ENCODE assay signal across 19 mouse cellular contexts in genomic region chr9:44969450-44969849, GRCm38 (mm10). TPM values are rescaled to one million over a fixed set of nuclear protein-coding genes. Genes with fewer than 3 reads are reported as not detected.
DNase-seq lines count a peak whose midpoint lies in the region; ATAC-seq and TF ChIP-seq lines count a peak whose summit lies in the region.
"Had no signal": no experiment of that assay in that cellular context is flagged by ENCODE, and none has a peak within 500 bp of the region (broad histone marks: within the 10 kb centered on the region; RNA-seq: fewer than 3 reads in every experiment).

No protein-coding gene starts in this region.

- DNase-seq in gastrocnemius, adult 2 months, result no peak
- DNase-seq in gastrocnemius, adult 18-20 months (ENCODE audit: low spot score), result no peak
- DNase-seq in lung, embryonic 14.5 days, result peak; percentile 5
- no peak for DNase-seq in lung, adult 18-20 months
- DNase-seq in A20 (ENCODE audit: low read depth, low spot score), result peak; percentile 26
- DNase-seq in retina, embryonic 14.5 days (ENCODE audit: low spot score), result peak; percentile 23
- DNase-seq in kidney, postnatal 25 days, result no peak
- DNase-seq in layer of hippocampus, postnatal 36 days, result no peak
- DNase-seq: cerebellum, postnatal 14 days; kidney, adult 9 months; liver, embryonic 13.5 days; right cerebral cortex, adult 18-20 months had no signal

- no peaks in the 10 kb centered on the region for H3K27me3 ChIP-seq in lung, embryonic 14.5 days (ENCODE audit: insufficient read depth, low read length)

- no peak for ATAC-seq in lung, embryonic 14.5 days (ENCODE audit: insufficient read depth)

- H3K9me3 ChIP-seq in lung, embryonic 14.5 days (ENCODE audit: low read depth, low read length), result no peaks in the 10 kb centered on the region
- H3K9me3 ChIP-seq: hindbrain, embryonic 13.5 days; liver, embryonic 13.5 days had no signal

- H3K9ac ChIP-seq in lung, embryonic 14.5 days, result no peak overlapping the region
- H3K9ac ChIP-seq: hindbrain, embryonic 13.5 days; liver, embryonic 13.5 days had no signal

- TF ChIP-seq CTCF in gastrocnemius, adult 2 months (IDR thresholded peaks at IDR 0.05), result peak; percentile 44
- TF ChIP-seq CTCF in lung, embryonic 14.5 days (IDR thresholded peaks at IDR 0.05; ENCODE audit: low read depth), result 0 out of 2 replicates have a peak, but pooled peaks have one; percentile 11

- no peak overlapping the region for H3K27ac ChIP-seq in gastrocnemius, adult 2 months
- H3K27ac ChIP-seq in lung, embryonic 14.5 days (ENCODE audit: low read depth), result no peak overlapping the region
- H3K27ac ChIP-seq: hindbrain, embryonic 13.5 days; liver, embryonic 13.5 days; macrophage had no signal

- no peak overlapping the region for H3K4me2 ChIP-seq in lung, embryonic 14.5 days
- H3K4me2 ChIP-seq: hindbrain, embryonic 13.5 days; liver, embryonic 13.5 days had no signal

- peaks cover 4% of the 10 kb centered on the region; the same call in 1 of the 2 replicates for H3K4me1 ChIP-seq in lung, embryonic 14.5 days (ENCODE audit: insufficient read depth)

- no peak overlapping the region for H3K4me3 ChIP-seq in gastrocnemius, adult 2 months
- no peak overlapping the region for H3K4me3 ChIP-seq in lung, embryonic 14.5 days (ENCODE audit: low read depth, low read length)
- H3K4me3 ChIP-seq: hindbrain, embryonic 13.5 days; liver, embryonic 13.5 days had no signal

- WGBS in lung, embryonic 14.5 days, result 73% methylated on average over 1 of the region's 1 CpGs

- H3K36me3 ChIP-seq in lung, embryonic 14.5 days (ENCODE audit: insufficient read depth), result no peaks in the 10 kb centered on the region
- H3K36me3 ChIP-seq: hindbrain, embryonic 13.5 days; liver, embryonic 13.5 days had no signal

- intact Hi-C loops in gastrocnemius, adult 2 months (cut with DNase I), result loop anchor here (5.0 kb wide), 1 partner anchor 47 kb away; the partner anchor contains the start of gene Atp5l

RNA-seq across cellular contexts. Expression of gene Ube4a, which starts 4.0 kb away (rescaled TPM):
- 10 to 100 TPM; 40.7 to 48.2 TPM for total RNA-seq in gastrocnemius, adult 2 months (2021)
- 10 to 100 TPM; 39.8 to 48.4 TPM for total RNA-seq in gastrocnemius, adult 18-20 months (2021)
- 30.3 and 33.5 TPM in 2 replicates for polyA plus RNA-seq in lung, embryonic 14.5 days (2014; fragmentation: Nextera tagmentation; extraction: Ambion mirVana)
- total RNA-seq in layer of hippocampus, postnatal 36 days (2021), result 10 to 100 TPM; 72.1 to 78.3 TPM

RNA-seq across cellular contexts. Expression of gene Cd3g, which starts 10.8 kb away (rescaled TPM):
- total RNA-seq in gastrocnemius, adult 2 months (2021), result not detected
- not detected for total RNA-seq in gastrocnemius, adult 18-20 months (2021)
- 0.34 TPM in 1 of 2 replicates, not detected in the other for polyA plus RNA-seq in lung, embryonic 14.5 days (2014; fragmentation: Nextera tagmentation; extraction: Ambion mirVana)
- not detected for total RNA-seq in layer of hippocampus, postnatal 36 days (2021)
- total RNA-seq: left cerebral cortex, postnatal 36 days had no signal
- polyA plus RNA-seq: embryonic facial prominence, embryonic 11.5 days; hindbrain, embryonic 13.5 days; neural tube, embryonic 14.5 days had no signal

RNA-seq across cellular contexts. Expression of gene Cd3d, which starts 12.1 kb away (rescaled TPM):
- not detected for total RNA-seq in gastrocnemius, adult 2 months (2021)
- not detected for total RNA-seq in gastrocnemius, adult 18-20 months (2021)
- not detected in 2 replicates for polyA plus RNA-seq in lung, embryonic 14.5 days (2014; fragmentation: Nextera tagmentation; extraction: Ambion mirVana)
- total RNA-seq in layer of hippocampus, postnatal 36 days (2021), result not detected
- total RNA-seq: layer of hippocampus, adult 8-10 months; left cerebral cortex, postnatal 36 days had no signal
- polyA plus RNA-seq: embryonic facial prominence, embryonic 11.5 days; heart, embryonic 14.5 days; hindbrain, embryonic 13.5 days; liver, embryonic 13.5 days; neural tube, embryonic 14.5 days had no signal

RNA-seq across cellular contexts. Expression of gene Cd3e, which starts 40.0 kb away (rescaled TPM):
- not detected for total RNA-seq in gastrocnemius, adult 2 months (2021)
- total RNA-seq in gastrocnemius, adult 18-20 months (2021), result not detected
- not detected in 2 replicates for polyA plus RNA-seq in lung, embryonic 14.5 days (2014; fragmentation: Nextera tagmentation; extraction: Ambion mirVana)
- not detected for total RNA-seq in layer of hippocampus, postnatal 36 days (2021)
- total RNA-seq: left cerebral cortex, postnatal 36 days had no signal
- polyA plus RNA-seq: embryonic facial prominence, embryonic 11.5 days; heart, embryonic 14.5 days; hindbrain, embryonic 13.5 days; liver, embryonic 13.5 days; macrophage had no signal

RNA-seq across cellular contexts. Expression of gene Atp5l, which starts 48.9 kb away (rescaled TPM):
- total RNA-seq in gastrocnemius, adult 2 months (2021), result 100 to 1,000 TPM; 668 to 937 TPM
- 100 to 1,000 TPM; 671 to 820 TPM for total RNA-seq in gastrocnemius, adult 18-20 months (2021)
- 618 and 665 TPM in 2 replicates for polyA plus RNA-seq in lung, embryonic 14.5 days (2014; fragmentation: Nextera tagmentation; extraction: Ambion mirVana)
- total RNA-seq in layer of hippocampus, postnatal 36 days (2021), result 100 to 1,000 TPM; 339 to 375 TPM

Comparison
In these comparisons a context has a peak if more than half of its experiments do, and no peak if none do; other contexts are left out.
1. DNase-seq: peak in lung, embryonic 14.5 days (single experiment), A20 (single experiment) and retina, embryonic 14.5 days (single experiment); none in gastrocnemius, adult 2 months (single experiment), gastrocnemius, adult 18-20 months (single experiment), lung, adult 18-20 months (0 of 2), kidney, postnatal 25 days (0 of 2) and layer of hippocampus, postnatal 36 days (0 of 2).